Mouse (Mus musculus) activated CD4-positive, CD25-positive, alpha-beta regulatory T cell, adult 9 weeks (primary cell): Measurements from ENCODE around the gene Gast. TPM values are rescaled to one million over a fixed set of nuclear protein-coding genes. Genes with fewer than 3 reads are reported as not detected.

Experiments used
- polyA plus RNA-seq: library from polyadenylated mRNA; unstranded; fragments of 100-300 nt; shearing (Covaris generic); gene quantifications from one replicate; pipeline ENCODE4 v1.2.1, GENCODE M21; 2017

Gene Gast
- not detected for polyA plus RNA-seq

DNA sequence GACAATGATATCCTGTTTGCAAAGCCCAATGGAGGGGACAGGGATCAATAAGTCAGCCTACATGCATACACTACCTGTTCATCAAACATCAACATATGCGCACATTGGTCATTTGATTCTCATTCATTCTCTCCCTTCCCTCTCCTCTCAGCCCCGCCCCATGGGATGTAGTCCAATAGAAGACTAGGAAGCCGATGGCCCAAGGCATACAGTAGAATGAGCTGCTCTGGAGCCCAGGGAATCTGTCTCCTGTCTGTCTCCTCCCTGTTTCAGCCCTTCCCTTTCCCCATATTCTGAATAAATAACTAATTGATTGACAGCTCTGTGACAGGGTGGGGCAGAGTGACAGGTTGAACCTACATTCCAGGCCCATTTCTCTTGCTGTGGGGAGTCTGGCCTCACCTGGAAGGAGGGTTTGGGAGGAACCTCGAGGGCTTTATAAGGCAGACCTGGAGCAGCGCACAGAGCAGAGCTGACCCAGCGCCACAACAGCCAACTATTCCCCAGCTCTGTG is at the start of gene Gast:
Gene Gast, plus strand, starts transcription at position 464 of the 514 bp plus-strand sequence.

DNA sequence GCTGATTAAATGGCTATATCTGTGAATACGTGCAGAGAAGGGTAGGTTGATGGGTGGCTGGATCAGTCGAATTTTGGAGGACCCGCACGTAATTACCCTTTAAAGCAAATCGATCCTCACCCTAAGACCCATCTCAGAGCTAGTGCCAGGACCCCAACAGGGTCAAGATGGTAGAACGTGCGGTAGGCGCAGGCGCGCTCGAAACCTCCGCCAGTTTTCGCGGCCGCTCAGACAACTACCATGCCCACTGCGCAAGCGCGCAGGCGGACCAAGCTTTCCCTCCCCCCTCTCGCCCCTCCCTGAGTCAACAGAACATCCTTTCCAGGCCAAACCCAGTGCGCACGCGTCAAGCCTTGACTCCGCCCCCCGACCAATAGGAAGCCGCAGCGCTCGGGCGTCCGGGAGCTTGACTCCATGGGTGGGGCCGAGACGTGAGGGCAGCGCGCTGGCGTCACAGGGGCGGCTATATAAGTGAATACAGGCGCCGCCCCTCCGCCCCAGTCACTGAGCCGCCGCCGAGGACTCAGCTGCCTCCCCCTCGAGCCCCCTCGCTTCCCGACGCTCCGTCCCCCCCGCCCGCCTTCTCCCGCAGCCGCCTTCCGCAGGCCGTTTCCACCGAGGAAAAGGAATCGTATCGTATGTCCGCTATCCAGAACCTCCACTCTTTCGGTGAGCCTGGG is 14.6 kb upstream of the Gast start, which contains the start of gene Eif1:
Gene Eif1, plus strand, starts transcription at position 394 of the 680 bp plus-strand sequence.

DNA sequence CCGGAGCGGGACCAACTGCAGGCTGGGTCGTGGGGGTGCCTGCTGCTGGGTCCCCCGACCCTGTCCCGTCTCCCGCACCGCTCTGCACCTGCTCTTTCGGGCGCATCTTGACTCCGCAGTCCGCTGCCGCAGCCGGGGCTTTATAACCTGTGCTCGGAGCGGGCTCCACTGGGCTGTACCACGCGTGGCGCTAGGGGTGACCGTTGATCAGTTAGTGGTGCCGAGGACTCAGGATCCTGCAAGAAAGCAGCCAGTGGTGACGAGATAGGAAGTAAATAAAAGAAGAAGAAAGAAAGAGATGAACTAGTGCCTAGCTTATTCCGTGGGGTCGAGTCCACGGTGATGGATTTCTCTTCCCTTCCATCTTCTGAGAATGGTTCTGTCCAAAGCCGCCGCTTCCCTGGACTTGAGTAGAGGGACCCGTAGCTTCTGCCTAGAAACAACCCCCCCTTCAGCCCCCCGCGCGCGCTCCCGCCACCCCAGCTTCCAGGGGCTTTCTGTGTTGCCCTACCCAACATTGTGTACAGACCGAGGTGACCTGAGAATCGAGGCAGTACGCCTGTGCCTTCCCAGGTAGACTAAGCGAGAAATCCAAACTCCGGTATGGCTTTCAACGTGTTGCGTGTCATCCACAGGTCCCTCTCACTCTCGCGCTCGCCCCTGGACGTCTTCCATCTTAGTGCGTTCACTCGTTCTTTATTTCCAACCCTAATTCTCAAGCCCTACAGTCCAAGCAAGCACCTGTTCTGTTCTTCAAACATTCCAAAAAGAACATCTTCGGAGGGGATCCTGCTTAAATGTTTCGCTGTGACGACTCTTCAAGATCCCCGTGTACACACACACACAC is 22.0 kb downstream of the Gast start, which contains the start of gene Hap1:
Gene Hap1, minus strand, starts transcription at position 157 of the 847 bp plus-strand sequence.

Other genes starting within 250 kb of the Gast start
- not detected for gene Krt32, start 246.2 kb upstream of the Gast start, polyA plus RNA-seq
- not detected for gene Krt35, start 238.2 kb upstream of the Gast start, polyA plus RNA-seq
- gene Krt36, start 228.8 kb upstream of the Gast start, polyA plus RNA-seq: not detected
- not detected for gene Krt13, start 212.8 kb upstream of the Gast start, polyA plus RNA-seq
- gene Krt15, start 198.5 kb upstream of the Gast start, polyA plus RNA-seq: not detected
- not detected for gene Krt19, start 185.7 kb upstream of the Gast start, polyA plus RNA-seq
- not detected for gene Krt9, start 141.2 kb upstream of the Gast start, polyA plus RNA-seq
- not detected for gene Krt14, start 126.9 kb upstream of the Gast start, polyA plus RNA-seq
- not detected for gene Krt16, start 85.5 kb upstream of the Gast start, polyA plus RNA-seq
- gene Krt17, start 73.4 kb upstream of the Gast start, polyA plus RNA-seq: 1.9 TPM
- not detected for gene Krt42, start 64.5 kb upstream of the Gast start, polyA plus RNA-seq
- 2,818 TPM for gene Eif1, start 14.5 kb upstream of the Gast start, polyA plus RNA-seq
- 2.6 TPM for gene Hap1, start 21.7 kb downstream of the Gast start, polyA plus RNA-seq
- 2.9 TPM for gene Jup, start 63.4 kb downstream of the Gast start, polyA plus RNA-seq
- not detected for gene P3h4, start 80.4 kb downstream of the Gast start, polyA plus RNA-seq
- not detected for gene Fkbp10, start 81.3 kb downstream of the Gast start, polyA plus RNA-seq
- 151 TPM for gene Nt5c3b, start 107.4 kb downstream of the Gast start, polyA plus RNA-seq
- gene Klhl10, start 107.5 kb downstream of the Gast start, polyA plus RNA-seq: 0.62 TPM
- gene Klhl11, start 138.3 kb downstream of the Gast start, polyA plus RNA-seq: 4.2 TPM
- 212 TPM for gene Acly, start 193.6 kb downstream of the Gast start, polyA plus RNA-seq
- gene Ttc25, start 211.2 kb downstream of the Gast start, polyA plus RNA-seq: 0.09 TPM
- gene Cnp, start 240.5 kb downstream of the Gast start, polyA plus RNA-seq: 407 TPM